Mouse (Mus musculus) embryo, embryonic 9.5 days (tissue): Measurements from ENCODE around the gene C1rb.
"Not testable (repeated sequence)": the region's sequence is repeated elsewhere in the genome, so short reads cannot be mapped to it uniquely, and the experiment has no call there.

ENCODE experiments used
- DNase-seq: peaks from one replicate; pipeline ENCODE4 v3.0.0-alpha.2; 2017; ENCODE audit errors: extremely low spot score

The C1rb gene

DNA sequence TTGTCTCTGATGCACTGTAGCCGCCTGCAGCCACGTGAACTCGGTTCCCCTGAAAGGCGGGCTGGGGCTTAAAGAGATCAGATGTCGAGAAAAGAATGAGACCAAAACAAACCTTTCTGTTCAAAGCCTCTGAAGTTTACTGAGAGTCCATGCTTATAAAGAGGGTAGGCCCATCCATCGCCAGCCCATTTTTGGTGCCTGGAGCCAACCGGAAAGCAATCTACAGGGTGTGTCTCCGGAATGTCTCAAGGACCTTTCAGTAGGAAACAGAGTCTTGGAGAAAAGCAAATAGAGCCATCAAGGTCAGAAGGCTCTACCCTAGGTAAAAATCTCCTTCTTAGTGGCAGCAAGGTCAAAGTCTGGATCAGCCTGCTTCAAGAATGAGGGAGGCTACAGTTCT, 23.0 kb downstream of the C1rb start:
- DNase-seq = no peak

DNA sequence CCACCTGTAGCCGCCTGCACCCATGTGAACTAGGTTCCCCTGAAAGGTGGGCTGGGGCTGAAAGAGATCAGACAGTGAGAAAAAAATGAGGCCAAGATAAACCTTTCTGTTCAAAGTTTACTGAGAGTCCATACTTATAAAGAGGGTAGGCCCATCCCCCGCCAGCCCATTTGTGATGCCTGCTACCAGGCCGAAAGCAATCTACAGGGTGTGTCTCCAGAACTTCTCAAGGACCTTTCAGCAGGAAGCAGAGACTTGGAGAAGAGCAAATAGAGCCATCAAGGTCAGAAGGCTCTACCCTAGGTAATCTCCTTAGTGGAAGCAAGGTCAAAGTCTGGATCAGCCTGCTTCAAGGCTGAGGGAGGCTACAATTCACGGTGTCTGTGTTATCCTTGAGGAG, 31.9 kb downstream of the C1rb start:
- DNase-seq = no peak

DNA sequence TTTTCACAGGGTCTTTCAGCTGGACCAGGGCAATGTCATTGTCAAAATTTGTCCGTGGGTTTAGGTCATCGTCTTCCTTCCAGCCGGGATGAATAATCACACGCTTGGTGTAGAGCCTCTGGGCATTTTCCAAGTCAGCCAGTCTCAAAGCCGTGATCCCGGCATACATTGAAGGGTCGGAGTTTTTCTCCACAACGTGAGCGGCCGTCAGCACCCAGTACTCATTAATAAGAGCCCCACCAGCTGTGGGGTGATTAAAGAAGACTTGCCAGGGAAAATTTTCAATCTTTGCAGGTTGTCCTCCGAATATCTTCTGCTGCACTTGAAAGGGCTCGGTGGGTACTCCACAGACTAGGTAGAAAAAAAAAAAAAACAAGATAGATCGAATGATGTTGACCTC, 55.5 kb downstream of the C1rb start:
- DNase-seq = no peak

DNA sequence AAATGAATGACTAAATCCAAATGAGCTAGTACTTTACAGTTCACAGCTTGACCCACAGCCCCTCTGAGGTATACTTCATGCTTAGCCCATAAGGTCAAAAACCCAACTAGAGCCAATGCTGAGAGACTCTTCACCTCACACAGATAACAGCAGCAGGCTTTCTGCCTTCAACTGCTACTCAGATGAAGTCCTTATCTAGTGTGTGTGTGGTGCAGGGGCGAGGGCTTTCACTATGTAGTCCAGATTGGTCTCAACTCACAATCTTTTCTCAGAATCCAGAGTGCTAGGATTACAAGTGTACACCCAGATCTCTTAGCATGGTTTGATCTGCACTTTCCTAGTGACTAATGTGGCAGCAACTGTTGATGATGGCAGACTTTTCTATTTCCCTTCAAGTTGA, 56.1 kb downstream of the C1rb start:
- DNase-seq = not testable (repeated sequence)

DNA sequence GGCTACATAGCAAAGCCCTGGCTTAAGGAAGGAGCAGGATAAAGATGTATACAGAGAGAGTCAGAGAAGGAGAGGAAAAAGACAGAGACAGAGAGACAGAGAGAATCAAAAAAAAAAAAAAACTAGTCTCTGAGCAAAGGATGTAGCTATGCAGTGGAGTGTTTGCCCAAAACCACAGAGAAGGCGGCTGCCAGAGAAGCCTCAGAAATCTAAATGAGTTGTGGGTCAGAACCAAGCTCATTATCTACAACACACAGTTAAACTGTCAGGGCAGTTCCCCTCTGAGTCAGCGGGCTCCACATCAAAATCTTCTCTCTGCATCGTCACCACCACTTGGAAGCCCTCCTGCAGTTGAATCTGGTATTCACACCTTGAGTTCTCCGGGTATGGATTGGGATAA, 60.7 kb downstream of the C1rb start:
- DNase-seq = no peak
